Mouse (Mus musculus): ENCODE results near the gene Psmb11.

The Psmb11 gene

DNA sequence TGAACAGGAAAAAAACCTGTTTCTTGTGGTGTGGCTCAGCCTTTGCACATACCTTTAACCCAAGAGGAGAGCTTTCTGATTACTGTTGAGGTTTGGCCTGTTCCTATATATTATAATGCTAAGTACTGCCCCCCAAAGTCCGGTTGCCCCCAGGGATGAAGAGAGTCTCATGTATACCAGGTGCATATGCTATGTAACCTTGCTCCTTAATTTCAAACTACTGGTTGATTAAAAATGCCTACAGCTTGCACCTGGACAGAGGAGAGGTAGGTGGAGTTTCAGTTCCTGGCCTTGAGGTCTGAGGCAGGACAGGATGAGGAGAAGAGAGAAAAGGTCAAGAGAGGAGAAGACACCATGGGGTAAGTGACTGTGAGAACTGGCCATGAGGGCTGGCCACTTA is at the start of gene Psmb11:
Psmb11 (plus strand) TSS at position 301 of the 400 bp plus-strand sequence.
- no peak for ATAC-seq (ENCODE audit: insufficient number of reproducible peaks, low FRiP score, low TSS enrichment)

GRCm38 (mm10) chr14:54572122-54572521 is 49.1 kb upstream of the Psmb11 start:
- no peak for ATAC-seq (ENCODE audit: insufficient number of reproducible peaks, low FRiP score, low TSS enrichment)

DNA sequence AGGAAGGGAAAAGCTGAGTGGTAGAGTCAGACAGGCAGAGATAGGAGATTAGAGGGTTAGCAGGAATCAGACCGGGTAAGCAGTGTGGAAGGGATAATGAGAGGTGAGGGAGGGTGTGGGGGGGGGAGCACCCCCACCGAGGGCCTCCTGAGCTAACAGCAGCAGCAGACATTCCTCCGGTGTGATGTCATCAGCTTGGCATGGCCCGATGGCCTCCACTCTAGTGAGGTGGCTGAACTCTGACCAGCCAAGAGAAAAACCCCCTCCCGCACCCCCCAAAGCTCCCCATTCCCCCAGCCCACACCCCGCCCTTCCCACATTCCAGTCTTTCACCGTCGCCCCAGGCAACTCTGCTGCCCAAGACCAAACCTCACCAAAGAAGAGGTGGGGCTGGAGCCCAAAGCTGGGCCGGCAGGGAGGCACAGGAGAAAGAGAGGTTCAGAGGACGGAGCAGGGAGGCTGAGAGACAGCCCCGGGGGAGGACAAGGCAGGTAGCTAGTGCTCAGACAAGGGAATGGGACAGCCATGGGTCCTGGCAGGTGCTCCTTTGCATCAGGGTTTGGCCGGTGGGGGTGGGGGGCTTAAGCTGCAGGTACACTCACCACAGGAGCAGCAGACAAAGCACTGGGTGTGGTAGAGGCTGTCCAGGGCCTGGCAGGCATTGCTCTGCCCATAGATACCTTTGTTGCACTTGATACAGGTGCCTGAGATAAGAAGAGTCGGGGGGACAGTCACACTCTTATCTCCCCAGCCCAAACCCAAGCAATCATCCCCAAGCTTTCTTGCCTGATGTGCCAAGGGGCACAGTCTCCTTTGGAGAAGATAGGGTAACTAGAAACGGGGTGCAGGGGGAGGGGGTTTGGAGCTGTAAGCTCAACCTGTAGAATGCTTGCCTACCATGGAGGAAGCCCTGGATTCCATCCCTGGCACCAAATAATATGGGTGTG is 48.2 kb upstream of the Psmb11 start:
- ATAC-seq (ENCODE audit: insufficient number of reproducible peaks, low FRiP score, low TSS enrichment) = no peak

- ATAC-seq (ENCODE audit: insufficient number of reproducible peaks, low FRiP score, low TSS enrichment) = no peak
Observed at GRCm38 (mm10) chr14:54574253-54574652, 47.0 kb upstream of the Psmb11 start.

DNA sequence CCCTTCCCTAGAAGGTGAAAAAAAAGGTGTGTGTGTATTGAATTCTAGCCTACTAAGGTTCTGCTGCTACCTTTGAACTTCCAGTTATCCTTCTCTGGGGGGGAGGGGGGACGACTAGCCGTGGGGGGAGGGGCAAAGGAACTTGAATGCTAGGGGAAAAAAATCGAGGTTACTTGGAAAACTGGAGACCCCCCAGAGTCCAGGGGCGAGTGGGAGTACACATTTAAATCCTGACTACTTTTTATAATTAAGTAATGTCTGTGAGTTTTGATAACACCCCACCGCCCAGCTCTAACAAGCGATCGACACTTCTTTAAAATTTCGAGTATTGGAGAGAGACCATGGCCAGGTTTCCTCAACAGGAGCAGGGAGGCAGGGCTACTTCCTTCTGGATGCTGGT is 46.2 kb upstream of the Psmb11 start:
- ATAC-seq (ENCODE audit: insufficient number of reproducible peaks, low FRiP score, low TSS enrichment) = no peak

- no peak for ATAC-seq (ENCODE audit: insufficient number of reproducible peaks, low FRiP score, low TSS enrichment)
Observed at GRCm38 (mm10) chr14:54575631-54576030, 45.6 kb upstream of the Psmb11 start.

DNA sequence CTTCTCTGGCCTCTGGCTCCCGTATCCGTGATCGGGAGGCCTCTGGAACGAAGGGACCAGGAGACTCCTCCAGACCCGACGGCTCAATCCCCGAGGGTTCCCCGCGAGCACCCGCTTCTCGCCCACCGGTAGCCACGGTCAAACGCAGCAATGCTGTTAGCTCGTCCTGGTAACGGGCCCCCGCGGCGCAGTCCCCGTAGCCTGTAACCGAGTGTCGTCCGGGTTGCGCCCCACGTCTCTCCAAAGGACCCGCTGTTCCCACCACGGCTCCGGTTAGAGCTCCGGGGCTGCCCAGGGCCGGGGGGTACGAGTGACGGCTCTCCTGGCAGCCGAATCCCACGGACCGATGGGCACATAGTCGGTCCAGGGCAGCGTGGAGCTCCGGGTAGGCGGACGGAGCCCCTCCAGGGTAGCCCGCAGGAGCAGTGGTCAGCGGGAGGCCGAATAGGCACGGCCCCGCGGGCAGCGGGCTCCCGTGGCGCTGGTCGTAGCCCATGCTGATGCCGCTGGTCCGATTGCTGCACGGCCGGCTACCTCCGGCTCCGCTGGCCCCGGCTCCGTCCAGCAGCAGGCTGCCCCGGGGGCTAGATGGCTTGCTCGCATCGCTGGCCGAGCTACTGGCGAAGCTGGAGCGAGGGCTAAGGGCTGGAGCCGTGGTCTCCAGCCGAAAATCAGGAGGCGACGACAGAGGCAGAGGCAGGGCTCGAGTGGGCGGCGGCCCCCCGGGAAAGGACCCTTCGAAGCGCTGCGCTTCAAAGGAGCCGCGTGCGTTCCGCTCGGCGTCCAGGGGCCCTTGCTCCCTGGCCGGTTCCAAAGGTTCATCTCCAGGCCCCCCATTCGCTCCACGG is 44.8 kb upstream of the Psmb11 start:
- no peak for ATAC-seq (ENCODE audit: insufficient number of reproducible peaks, low FRiP score, low TSS enrichment)

- ATAC-seq (ENCODE audit: insufficient number of reproducible peaks, low FRiP score, low TSS enrichment) = no peak
Observed at GRCm38 (mm10) chr14:54577089-54577982, 43.9 kb upstream of the Psmb11 start, which contains the start of gene Ajuba. TSS of gene Ajuba (minus strand) at chr14:54577558.

GRCm38 (mm10) chr14:54578063-54578462 is 43.2 kb upstream of the Psmb11 start:
- no peak for ATAC-seq (ENCODE audit: insufficient number of reproducible peaks, low FRiP score, low TSS enrichment)

GRCm38 (mm10) chr14:54579638-54580037 is 41.6 kb upstream of the Psmb11 start:
- ATAC-seq (ENCODE audit: insufficient number of reproducible peaks, low FRiP score, low TSS enrichment) = no peak

GRCm38 (mm10) chr14:54582536-54582935 is 38.7 kb upstream of the Psmb11 start:
- ATAC-seq (ENCODE audit: insufficient number of reproducible peaks, low FRiP score, low TSS enrichment) = no peak

- no peak for ATAC-seq (ENCODE audit: insufficient number of reproducible peaks, low FRiP score, low TSS enrichment)
Observed at GRCm38 (mm10) chr14:54583681-54584338, 37.4 kb upstream of the Psmb11 start.

- ATAC-seq (ENCODE audit: insufficient number of reproducible peaks, low FRiP score, low TSS enrichment) = no peak
Observed at GRCm38 (mm10) chr14:54591056-54591455, 30.2 kb upstream of the Psmb11 start.

DNA sequence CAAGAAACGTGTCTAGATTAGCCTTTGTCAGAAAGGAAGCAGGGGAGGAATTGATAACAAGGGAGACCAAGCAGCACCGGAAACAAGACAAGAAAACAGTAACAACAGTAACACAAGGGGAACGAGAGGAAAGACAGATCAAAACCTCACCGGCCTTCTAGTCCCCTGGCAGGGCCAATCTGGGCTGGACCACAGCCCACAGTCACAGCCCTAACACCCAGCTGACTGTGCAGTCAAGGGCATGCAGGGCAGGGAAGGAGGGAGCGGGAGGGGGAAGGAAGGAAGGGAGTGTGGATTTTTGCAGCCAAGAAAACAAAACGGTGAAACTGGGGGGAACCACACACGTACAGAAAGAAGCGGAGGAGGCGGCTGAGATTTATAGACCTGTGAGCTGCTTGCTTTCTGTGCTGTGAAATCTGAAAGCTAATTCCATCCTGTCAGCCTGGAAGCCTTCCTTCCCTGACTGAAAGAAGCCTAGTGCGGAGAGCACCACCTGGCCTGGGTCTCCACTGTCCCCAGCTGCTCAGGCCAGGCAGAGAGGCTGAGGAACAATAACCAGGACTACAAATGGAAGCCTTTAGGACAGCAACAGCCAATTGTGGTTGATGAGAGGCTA is 28.8 kb upstream of the Psmb11 start:
- no peak for ATAC-seq (ENCODE audit: insufficient number of reproducible peaks, low FRiP score, low TSS enrichment)

GRCm38 (mm10) chr14:54594055-54594454 is 27.2 kb upstream of the Psmb11 start:
- ATAC-seq (ENCODE audit: insufficient number of reproducible peaks, low FRiP score, low TSS enrichment) = no peak

GRCm38 (mm10) chr14:54594631-54595414 is 26.4 kb upstream of the Psmb11 start:
- ATAC-seq (ENCODE audit: insufficient number of reproducible peaks, low FRiP score, low TSS enrichment) = no peak

DNA sequence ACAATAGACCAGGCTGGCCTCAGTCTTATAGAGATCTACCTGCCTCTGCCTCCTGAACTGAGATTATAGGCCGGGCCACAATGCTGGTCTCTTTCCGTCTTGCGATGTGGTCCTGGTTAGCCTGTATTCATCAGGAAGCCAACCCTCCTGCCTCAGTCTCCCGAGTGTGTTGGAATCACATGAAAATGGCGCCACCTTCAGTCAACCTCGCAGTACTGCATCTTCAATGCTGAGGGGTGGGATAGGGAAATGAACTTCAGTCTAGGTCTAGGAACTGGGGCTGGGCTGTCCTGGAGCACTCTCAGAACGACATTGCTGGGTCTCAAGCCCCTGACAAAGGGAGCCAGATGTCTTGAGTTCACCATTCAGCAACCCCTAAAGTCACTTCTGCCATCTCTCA is 24.1 kb upstream of the Psmb11 start:
- ATAC-seq (ENCODE audit: insufficient number of reproducible peaks, low FRiP score, low TSS enrichment) = no peak

- ATAC-seq (ENCODE audit: insufficient number of reproducible peaks, low FRiP score, low TSS enrichment) = no peak
Observed at GRCm38 (mm10) chr14:54601601-54602000, 19.6 kb upstream of the Psmb11 start.
